Mouse (Mus musculus): ENCODE results near the gene Ugt2b37. TPM values are rescaled to one million over a fixed set of nuclear protein-coding genes. Genes with fewer than 3 reads are reported as not detected.

Ugt2b37 gene
- not detected in 4 replicates for total RNA-seq (2023)

DNA sequence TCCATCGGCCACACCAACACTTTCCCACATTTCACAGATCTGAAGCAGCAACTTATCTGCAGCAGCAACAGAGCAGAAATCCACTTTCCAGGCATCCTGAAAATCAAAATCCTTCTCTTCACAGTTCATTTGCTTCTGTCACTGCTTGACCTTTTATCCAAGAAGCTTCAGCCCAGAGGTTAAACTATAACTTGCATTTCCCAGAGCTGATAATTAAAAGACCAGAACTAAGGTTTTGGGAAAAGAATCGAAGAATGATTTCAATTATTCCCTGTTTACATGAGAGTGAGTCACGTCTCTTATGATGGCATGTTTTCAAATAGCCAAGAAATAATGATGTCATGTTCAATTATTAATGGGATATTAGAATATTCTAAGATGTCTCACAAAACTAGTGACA, at the start of gene Ugt2b37:
Gene Ugt2b37, minus strand, starts transcription at position 129 of the 400 bp plus-strand sequence.

Other genes with a start within 250 kb of the Ugt2b37 start
- not detected in 4 replicates for gene Ugt2b36, start 162.2 kb downstream of the Ugt2b37 start, total RNA-seq (2023)
- not detected in 4 replicates for gene Ugt2b5, start 114.5 kb downstream of the Ugt2b37 start, total RNA-seq (2023)
- not detected in 4 replicates for gene Ugt2a3, start 82.4 kb upstream of the Ugt2b37 start, total RNA-seq (2023)
- gene Ugt2b38, start 169.4 kb upstream of the Ugt2b37 start, total RNA-seq (2023) = not detected in 4 replicates
- not detected in 4 replicates for gene Ugt2a2, start 227.5 kb upstream of the Ugt2b37 start, total RNA-seq (2023)
- gene Gm43638, start 232.0 kb upstream of the Ugt2b37 start, total RNA-seq (2023) = not detected in 4 replicates
- gene Ugt2a1, start 236.1 kb upstream of the Ugt2b37 start, total RNA-seq (2023) = not detected in 4 replicates